Mouse (Mus musculus) gastrocnemius, adult 2 months (tissue): ENCODE data around the gene Arap2. TPM values are rescaled to one million over a fixed set of nuclear protein-coding genes. Genes with fewer than 3 reads are reported as not detected.
"Not testable (repeated sequence)": the region's sequence is repeated elsewhere in the genome, so short reads cannot be mapped to it uniquely, and the experiment has no call there.

Experiments
- DNase-seq: peaks from one replicate; pipeline ENCODE4 v3.0.0; 2022
- H3K27ac ChIP-seq: fragments of 200-600 bp; 2 replicates; pipeline ENCODE4 v1.8.1; 2022; ENCODE audit warnings: mild to moderate bottlenecking
- H3K4me3 ChIP-seq: fragments of 200-600 bp; 2 replicates; pipeline ENCODE4 v1.8.1; 2022; ENCODE audit warnings: mild to moderate bottlenecking, moderate library complexity
- CTCF ChIP-seq: fragments of 200-600 bp; IDR thresholded peaks from 2 replicates; pipeline ENCODE4 v1.8.1; 2022; ENCODE audit warnings: antibody characterized with exemption, mild to moderate bottlenecking, moderate library complexity
- intact Hi-C: fragments of 180-260 bp; cut with DNase I; formaldehyde crosslinking; loops from one replicate; pipeline ENCODE4 v1.15.1; 2025
- total RNA-seq, 2 experiments: library from RNA; stranded (reverse); gene quantifications; 2 replicates each; pipeline ENCODE4 v1.2.3; 2021

The Arap2 gene
- total RNA-seq, 2 experiments from 2014 or later: 1.0 to 1.9 TPM

DNA sequence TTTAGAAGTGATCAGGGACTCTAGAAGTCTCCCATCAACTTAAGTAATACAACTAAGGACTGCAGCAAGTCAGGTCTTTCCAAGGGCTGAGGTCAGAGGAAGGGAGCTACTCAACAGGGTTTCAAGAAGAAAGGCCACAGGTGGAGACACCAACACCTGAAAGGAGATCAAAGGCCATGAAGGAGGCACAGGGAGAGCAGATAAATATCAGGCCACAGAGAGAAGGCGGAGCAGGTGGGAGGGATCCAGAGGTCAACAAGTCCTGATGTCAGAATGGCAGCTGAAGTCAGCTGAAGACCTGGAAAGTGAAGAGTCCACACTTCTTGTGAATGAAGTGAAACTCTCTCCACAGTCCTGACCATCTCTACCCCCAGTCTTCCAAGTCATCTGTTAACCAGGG, 2.9 kb downstream of the Arap2 start:
- peak overlapping the region; percentile 72 for H3K27ac ChIP-seq
- no peak for TF ChIP-seq CTCF
- no peak for DNase-seq
- no peak overlapping the region for H3K4me3 ChIP-seq
- intact Hi-C loops: no loop called here

GRCm38 (mm10) chr5:62762298-62762960, 3.5 kb downstream of the Arap2 start:
- Histone ChIP-seq H3K4me3 (peak overlapping the region; percentile 7; the same call in 1 of the 2 replicates), H3K27ac (peak overlapping the region; percentile 72)
- no peak for TF ChIP-seq CTCF
- intact Hi-C loops: no loop called here
- DNase-seq: no peak

DNA sequence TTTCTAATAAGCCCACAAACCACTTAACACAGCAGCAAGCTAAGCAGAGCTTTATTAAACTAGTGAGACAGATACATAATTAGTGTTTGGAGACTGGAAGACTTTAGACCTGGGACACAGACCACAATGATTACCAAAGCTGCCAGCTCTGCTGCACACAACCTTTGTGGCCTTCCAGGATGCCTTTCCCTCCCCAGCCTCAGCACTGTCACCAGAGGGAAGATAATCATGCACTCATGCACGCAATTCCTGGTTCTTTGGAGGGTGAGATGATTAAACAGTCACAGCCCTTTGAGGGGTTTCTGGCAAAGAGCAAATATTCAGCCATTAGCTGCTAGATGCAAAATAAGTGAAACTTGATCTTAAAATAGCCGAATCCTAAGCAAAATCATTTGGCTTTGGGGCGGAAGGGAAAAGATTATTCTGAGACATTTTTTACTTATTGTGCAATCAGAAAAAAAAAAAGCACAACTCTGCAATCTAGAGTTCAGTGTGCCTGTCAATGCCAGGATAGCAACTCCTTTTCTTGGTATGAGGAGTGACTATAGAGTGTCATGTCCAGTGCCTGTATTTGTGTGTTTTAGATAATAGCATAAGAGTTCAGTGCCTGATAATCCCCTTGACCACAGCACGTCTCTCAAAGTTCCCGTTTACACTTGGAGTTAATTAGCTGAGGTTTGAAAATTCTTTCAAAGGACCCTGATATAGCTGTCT, 5.0 kb downstream of the Arap2 start:
- TF ChIP-seq CTCF: no peak
- intact Hi-C loops: no loop called here
- peak overlapping the region; percentile 24; the same call in 1 of the 2 replicates for H3K27ac ChIP-seq
- H3K4me3 ChIP-seq: no peak overlapping the region
- DNase-seq: no peak

DNA sequence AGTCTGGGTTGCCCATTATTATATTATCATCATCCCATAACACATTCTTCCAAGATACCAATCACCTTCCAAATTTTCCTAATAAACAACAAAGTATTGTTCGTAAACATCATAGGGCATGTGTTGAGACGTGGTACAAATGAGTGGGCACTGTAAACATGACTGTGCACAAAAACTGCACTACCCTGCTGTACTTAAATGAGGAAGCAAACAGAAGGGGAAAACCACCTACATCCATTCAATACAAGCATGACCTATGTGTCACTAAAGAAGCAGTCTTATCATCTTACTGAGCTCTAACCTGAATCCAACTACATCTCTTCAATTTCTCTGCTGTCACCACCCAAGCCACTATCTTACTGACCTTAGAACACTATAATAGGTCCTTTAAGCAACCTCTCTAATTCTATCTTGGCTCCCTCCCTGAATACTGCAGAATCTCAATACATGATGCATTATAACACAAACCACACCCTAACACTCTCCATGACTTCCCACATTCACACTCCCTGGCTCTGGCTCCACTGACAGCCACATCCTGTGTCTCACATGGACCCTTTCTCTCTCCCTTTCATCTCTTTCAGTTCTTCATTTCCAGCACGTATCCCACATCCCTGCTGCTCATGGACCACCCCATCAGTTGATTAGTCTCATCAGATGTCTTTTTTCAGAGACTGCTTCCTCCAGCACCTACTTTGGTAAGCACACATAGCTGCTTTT, 10.0 kb downstream of the Arap2 start:
- intact Hi-C loops: no loop called here
- TF ChIP-seq CTCF: no peak
- Histone ChIP-seq H3K27ac (no peak overlapping the region), H3K4me3 (no peak overlapping the region)
- DNase-seq: no peak

- no peak for DNase-seq
- no peak for TF ChIP-seq CTCF
- no peak overlapping the region for H3K4me3 ChIP-seq
- intact Hi-C loops: no loop called here
- H3K27ac ChIP-seq: no peak overlapping the region
These were observed 13.0 kb downstream of the Arap2 start for GRCm38 (mm10) chr5:62752934-62753333.

DNA sequence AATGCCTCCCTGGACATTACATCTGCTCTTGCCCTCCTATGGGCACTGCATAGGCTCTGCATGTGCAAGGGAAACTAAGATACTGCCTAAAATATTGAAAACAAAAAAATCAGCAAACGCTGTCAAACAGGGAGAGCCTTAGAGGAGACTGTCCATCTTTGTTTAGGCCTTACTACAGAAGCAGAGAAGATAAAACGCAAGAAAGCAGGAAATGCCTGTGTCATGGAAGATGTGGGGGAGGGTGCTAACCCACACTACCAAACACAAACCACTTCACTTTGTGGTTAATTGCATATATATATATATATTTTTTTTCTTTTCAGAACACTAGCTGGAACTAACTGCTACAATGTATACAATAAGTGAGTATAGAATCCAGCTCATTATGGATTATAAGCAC, 14.3 kb downstream of the Arap2 start:
- Histone ChIP-seq H3K4me3 (no peak overlapping the region), H3K27ac (no peak overlapping the region)
- DNase-seq: no peak
- intact Hi-C loops: no loop called here
- TF ChIP-seq CTCF: no peak

- intact Hi-C loops: no loop called here
These were observed 17.8 kb downstream of the Arap2 start for GRCm38 (mm10) chr5:62748168-62748567.

DNA sequence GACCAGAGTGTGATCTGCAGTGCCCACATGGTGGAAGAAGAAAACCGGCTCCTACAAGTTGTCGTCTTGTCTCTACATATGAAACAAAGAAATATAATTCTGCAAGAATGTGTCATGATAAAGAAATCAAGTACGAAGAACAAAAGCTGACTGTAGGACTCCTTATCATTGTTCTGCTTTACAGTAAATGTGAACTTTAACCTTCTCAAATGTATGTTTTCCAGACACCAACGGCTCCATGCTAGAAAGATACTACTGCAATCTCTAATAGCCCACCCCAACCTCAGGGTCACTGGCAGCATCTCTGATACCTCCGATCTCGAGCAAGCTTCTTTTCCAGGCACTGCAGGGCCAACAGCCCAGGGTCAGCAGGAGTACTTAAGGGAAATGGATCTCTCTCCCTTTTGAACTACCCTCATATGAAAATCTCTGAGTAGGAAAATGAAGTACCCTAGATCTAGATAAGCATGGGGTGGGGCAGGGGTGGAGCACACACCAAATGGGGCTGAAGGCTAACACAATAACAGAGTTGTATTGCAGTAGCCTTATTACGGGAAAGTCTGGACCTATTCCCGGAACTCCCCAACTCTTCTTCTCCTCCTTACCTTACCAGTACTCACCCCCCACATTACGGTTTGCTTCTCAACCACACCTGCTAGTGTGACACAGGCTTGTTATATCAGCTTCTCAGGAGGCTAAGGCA, 22.6 kb downstream of the Arap2 start:
- no peak overlapping the region for H3K27ac ChIP-seq
- intact Hi-C loops: no loop called here
- DNase-seq: no peak
- TF ChIP-seq CTCF: no peak
- H3K4me3 ChIP-seq: no peak overlapping the region

More at GRCm38 (mm10) chr5:62748168-62748567, 17.8 kb downstream of the Arap2 start:
- no peak overlapping the region for H3K4me3 ChIP-seq
- H3K27ac ChIP-seq: no peak overlapping the region; the same call in 1 of the 2 replicates
- TF ChIP-seq CTCF: no peak
- no peak for DNase-seq

- intact Hi-C loops: no loop called here
- TF ChIP-seq CTCF: no peak
- H3K4me3 ChIP-seq: no peak overlapping the region
- DNase-seq: peak; percentile 20
- no peak overlapping the region for H3K27ac ChIP-seq
These were observed 26.2 kb downstream of the Arap2 start for GRCm38 (mm10) chr5:62739451-62740415.

DNA sequence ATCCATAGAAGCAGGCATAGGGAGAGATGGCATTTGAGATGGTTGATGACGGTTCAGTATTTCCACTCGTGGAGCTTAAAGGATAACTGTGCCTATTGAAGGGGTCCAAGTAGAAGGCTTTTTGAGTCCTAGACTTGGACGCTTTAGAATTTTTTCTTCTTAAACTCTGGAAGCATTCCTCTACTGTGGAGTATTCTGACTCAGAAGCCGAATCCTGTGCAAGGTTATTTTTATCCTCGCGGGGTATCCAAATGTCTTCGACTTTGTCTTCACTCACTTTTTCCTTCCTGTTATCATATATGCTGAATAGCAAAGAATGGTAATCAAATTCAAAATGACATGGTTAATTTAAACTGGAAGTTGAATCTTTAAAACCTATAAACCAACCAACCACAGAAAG, 35.4 kb downstream of the Arap2 start:
- intact Hi-C loops, H3K27ac ChIP-seq, H3K4me3 ChIP-seq, DNase-seq: not testable (repeated sequence)

GRCm38 (mm10) chr5:62725551-62725950, 40.4 kb downstream of the Arap2 start:
- TF ChIP-seq CTCF: no peak
- Histone ChIP-seq H3K4me3 (no peak overlapping the region), H3K27ac (no peak overlapping the region)
- intact Hi-C loops: no loop called here
- DNase-seq: no peak
